Mouse (Mus musculus): ENCODE data around the gene Tmem132c. TPM values are rescaled to one million over a fixed set of nuclear protein-coding genes. Genes with fewer than 3 reads are reported as not detected.
A peak's percentile ranks its signal among the peaks of the same experiment; 100 is the strongest.

The Tmem132c gene
- polyA plus RNA-seq, 1 experiment = 2.6 TPM

GRCm38 (mm10) chr5:127398010-127398409 lies 156.4 kb downstream of the Tmem132c start:
- DNase-seq (ENCODE audit: extremely low spot score in 1 of 2, low spot score in 1 of 2) = no peak

GRCm38 (mm10) chr5:127405391-127406000 lies 163.9 kb downstream of the Tmem132c start:
- DNase-seq (ENCODE audit: extremely low spot score in 1 of 2, low spot score in 1 of 2) = peak in 1 of 2 experiments; percentile 33

- DNase-seq (ENCODE audit: extremely low spot score in 1 of 2, low spot score in 1 of 2) = no peak
Measured at GRCm38 (mm10) chr5:127406014-127406655, 164.5 kb downstream of the Tmem132c start.

GRCm38 (mm10) chr5:127416536-127416935 lies 174.9 kb downstream of the Tmem132c start:
- DNase-seq (ENCODE audit: extremely low spot score in 1 of 2, low spot score in 1 of 2) = peak; percentile 32 to 71

GRCm38 (mm10) chr5:127423936-127424335 lies 182.3 kb downstream of the Tmem132c start:
- no peak for DNase-seq (ENCODE audit: extremely low spot score in 1 of 2, low spot score in 1 of 2)

- no peak for DNase-seq (ENCODE audit: extremely low spot score in 1 of 2, low spot score in 1 of 2)
Measured at GRCm38 (mm10) chr5:127429124-127429523, 187.5 kb downstream of the Tmem132c start.

GRCm38 (mm10) chr5:127431561-127431960 lies 190.0 kb downstream of the Tmem132c start:
- no peak for DNase-seq (ENCODE audit: extremely low spot score in 1 of 2, low spot score in 1 of 2)

- no peak for DNase-seq (ENCODE audit: extremely low spot score in 1 of 2, low spot score in 1 of 2)
Measured at GRCm38 (mm10) chr5:127436836-127437235, 195.2 kb downstream of the Tmem132c start.

- DNase-seq (ENCODE audit: extremely low spot score in 1 of 2, low spot score in 1 of 2) = no peak
Measured at GRCm38 (mm10) chr5:127438639-127439038, 197.0 kb downstream of the Tmem132c start.

GRCm38 (mm10) chr5:127441963-127442362 lies 200.4 kb downstream of the Tmem132c start:
- DNase-seq (ENCODE audit: extremely low spot score in 1 of 2, low spot score in 1 of 2) = no peak

GRCm38 (mm10) chr5:127453580-127453979 lies 212.0 kb downstream of the Tmem132c start:
- DNase-seq (ENCODE audit: extremely low spot score in 1 of 2, low spot score in 1 of 2) = peak in 1 of 2 experiments; percentile 37

GRCm38 (mm10) chr5:127454068-127454467 lies 212.5 kb downstream of the Tmem132c start:
- no peak for DNase-seq (ENCODE audit: extremely low spot score in 1 of 2, low spot score in 1 of 2)

- DNase-seq (ENCODE audit: extremely low spot score in 1 of 2, low spot score in 1 of 2) = no peak
Measured at GRCm38 (mm10) chr5:127456076-127456475, 214.5 kb downstream of the Tmem132c start.

GRCm38 (mm10) chr5:127468151-127468550 lies 226.5 kb downstream of the Tmem132c start:
- no peak for DNase-seq (ENCODE audit: extremely low spot score in 1 of 2, low spot score in 1 of 2)

GRCm38 (mm10) chr5:127470351-127470750 lies 228.7 kb downstream of the Tmem132c start:
- DNase-seq (ENCODE audit: extremely low spot score in 1 of 2, low spot score in 1 of 2) = no peak

- DNase-seq (ENCODE audit: extremely low spot score in 1 of 2, low spot score in 1 of 2) = no peak
Measured at GRCm38 (mm10) chr5:127471902-127472301, 230.3 kb downstream of the Tmem132c start.

GRCm38 (mm10) chr5:127473706-127474105 lies 232.1 kb downstream of the Tmem132c start:
- no peak for DNase-seq (ENCODE audit: extremely low spot score in 1 of 2, low spot score in 1 of 2)

GRCm38 (mm10) chr5:127474856-127475255 lies 233.2 kb downstream of the Tmem132c start:
- DNase-seq (ENCODE audit: extremely low spot score in 1 of 2, low spot score in 1 of 2) = no peak

GRCm38 (mm10) chr5:127477790-127478189 lies 236.2 kb downstream of the Tmem132c start:
- no peak for DNase-seq (ENCODE audit: extremely low spot score in 1 of 2, low spot score in 1 of 2)

- DNase-seq (ENCODE audit: extremely low spot score in 1 of 2, low spot score in 1 of 2) = no peak
Measured at GRCm38 (mm10) chr5:127478322-127478721, 236.7 kb downstream of the Tmem132c start.

GRCm38 (mm10) chr5:127480931-127481330 lies 239.3 kb downstream of the Tmem132c start:
- DNase-seq (ENCODE audit: extremely low spot score in 1 of 2, low spot score in 1 of 2) = no peak

GRCm38 (mm10) chr5:127481416-127481815 lies 239.8 kb downstream of the Tmem132c start:
- DNase-seq (ENCODE audit: extremely low spot score in 1 of 2, low spot score in 1 of 2) = peak in 1 of 2 experiments; percentile 65

Data from frontal cortex, adult 2 months (tissue).